Mouse (Mus musculus): ENCODE data around the gene Pak6.

GRCm38 (mm10) chr2:118671728-118672127 is 8.6 kb downstream of the Pak6 start:
- TF ChIP-seq CHD2 (IDR thresholded peaks at IDR 0.05; ENCODE audit: low read length) (no peak), GABPA (IDR thresholded peaks at IDR 0.05; ENCODE audit: insufficient replicate concordance, low read depth, low read length) (no peak), MYC (IDR thresholded peaks at IDR 0.05; ENCODE audit: low read depth, low read length) (no peak), CTCF (conservative IDR thresholded peaks at IDR 0.05 in 1 of 2, IDR thresholded peaks at IDR 0.05 in 1 of 2; ENCODE audit: low read depth in 2 of 2, low read length in 2 of 2) (no peak)
